Comparison of ENCODE assay signal across 9 mouse cellular contexts in the genomic region with DNA sequence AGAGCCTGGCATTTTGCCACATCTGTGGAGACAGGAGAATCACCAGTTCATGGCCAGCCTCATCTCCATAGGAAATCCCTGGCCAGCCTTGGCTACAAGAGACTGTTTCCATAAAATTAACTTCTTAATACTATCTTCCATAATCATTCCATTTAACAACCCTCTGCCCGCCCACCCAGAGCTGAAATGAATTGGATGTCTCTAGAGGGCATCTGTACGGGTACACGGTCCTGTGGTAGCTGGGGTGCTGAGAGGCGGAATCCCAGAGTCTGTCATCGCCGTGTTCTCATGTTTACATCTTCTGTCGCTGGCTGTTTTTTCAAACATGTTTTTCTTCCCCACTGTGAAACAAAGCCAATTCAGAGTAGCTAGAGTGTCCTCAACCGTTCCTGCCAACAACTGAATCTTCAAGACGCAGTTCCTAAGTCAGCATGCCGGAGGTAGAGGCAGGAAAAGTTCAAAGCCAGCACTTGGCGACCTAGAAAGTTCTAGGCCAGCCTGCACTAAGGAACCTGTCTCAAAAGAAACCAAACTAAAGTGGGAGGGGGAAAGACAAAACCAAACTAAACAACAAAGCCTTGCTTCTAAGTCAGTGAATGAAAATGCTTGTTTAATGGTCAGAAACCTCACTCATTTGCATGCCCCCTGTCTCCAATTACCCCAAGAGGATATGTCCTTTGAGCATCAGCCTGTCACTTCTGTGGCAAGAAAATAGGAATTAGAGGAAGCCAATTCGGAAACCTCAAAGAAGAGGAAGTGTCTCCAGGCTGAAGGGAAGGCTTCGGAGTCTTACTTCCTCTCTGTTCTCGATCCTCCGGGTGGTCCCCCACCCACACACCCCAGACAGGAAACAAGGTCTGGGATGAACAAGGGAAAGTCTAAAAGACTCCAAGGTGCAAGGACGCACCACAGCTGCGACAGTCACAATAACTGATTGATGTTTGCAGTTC. TPM values are rescaled to one million over a fixed set of nuclear protein-coding genes. Genes with fewer than 3 reads are reported as not detected.
DNase-seq lines count a peak whose midpoint lies in the region; ATAC-seq and TF ChIP-seq lines count a peak whose summit lies in the region.
"Had no signal": no experiment of that assay in that cellular context is flagged by ENCODE, and none has a peak within 500 bp of the region (broad histone marks: within the 10 kb centered on the region; RNA-seq: fewer than 3 reads in every experiment).

No protein-coding gene starts in this region.

- H3K27ac ChIP-seq in liver, embryonic 16.5 days (ENCODE audit: low read length) = 0 out of 2 replicates have a peak overlapping the region, but pooled peaks have one; percentile 19
- H3K27ac ChIP-seq in bone marrow macrophage, adult 2 months (ENCODE audit: insufficient read depth, low read depth, low read length) = peak overlapping the region; percentile 8; the same call in 1 of the 2 replicates
- H3K27ac ChIP-seq in thymus, adult 2 months (ENCODE audit: control insufficient read depth, insufficient read depth, low read length) = peak overlapping the region; percentile 98

- no peaks in the 10 kb centered on the region for H3K36me3 ChIP-seq in liver, embryonic 16.5 days (ENCODE audit: control insufficient read depth, insufficient read depth)
- H3K36me3 ChIP-seq in thymus, adult 2 months (ENCODE audit: control insufficient read depth, insufficient read depth, low read length) = no peaks in the 10 kb centered on the region

- ATAC-seq in liver, embryonic 16.5 days (ENCODE audit: low read depth) = no peak

- WGBS in liver, embryonic 16.5 days (ENCODE audit: insufficient replicate concordance) = 33% methylated on average over 17 of the region's 17 CpGs
- 11% methylated on average over 17 of the region's 17 CpGs for WGBS in thymus, adult 2 months

- no peaks in the 10 kb centered on the region for H3K9me3 ChIP-seq in liver, embryonic 16.5 days (replicated peaks; ENCODE audit: control insufficient read depth, low read length)

- no peak for DNase-seq in liver
- DNase-seq in kidney, postnatal 36 days = peak; percentile 30 to 58
- peak; percentile 67 for DNase-seq in thymus, adult 2 months
- no peak for DNase-seq in cerebellum, adult 9-10 months
- no peak for DNase-seq in layer of hippocampus, adult 8-10 months (ENCODE audit: low spot score in 2 of 2)
- no peak for DNase-seq in right cerebral cortex, postnatal 4 days

- no peak overlapping the region for H3K4me2 ChIP-seq in liver, embryonic 16.5 days (ENCODE audit: low read depth, low read length)

- TF ChIP-seq CTCF in bone marrow macrophage, adult 2 months (IDR thresholded peaks at IDR 0.05; ENCODE audit: low read depth, low read length) = no peak
- TF ChIP-seq CTCF in thymus, adult 2 months (IDR thresholded peaks at IDR 0.05; ENCODE audit: borderline replicate concordance, control insufficient read depth, extremely low read depth, insufficient read depth, low read length, poor library complexity) = no peak

- no peak for TF ChIP-seq POLR2A in bone marrow macrophage, adult 2 months (IDR thresholded peaks at IDR 0.05; ENCODE audit: borderline replicate concordance, low read depth, low read length)
- TF ChIP-seq POLR2A in thymus, adult 2 months (IDR thresholded peaks at IDR 0.05; ENCODE audit: control insufficient read depth, extremely low read depth, insufficient read depth, low read length, poor library complexity) = no peak

- H3K4me3 ChIP-seq in liver, embryonic 16.5 days (ENCODE audit: low read depth, low read length) = no peak overlapping the region
- peak overlapping the region; percentile 8 for H3K4me3 ChIP-seq in bone marrow macrophage, adult 2 months (ENCODE audit: insufficient read depth, low read length)
- H3K4me3 ChIP-seq in thymus, adult 2 months (ENCODE audit: control insufficient read depth, insufficient read depth, low read length) = no peak overlapping the region; the same call in 1 of the 2 replicates
- H3K4me3 ChIP-seq: myocyte had no signal

- H3K4me1 ChIP-seq in liver, embryonic 16.5 days (ENCODE audit: control insufficient read depth, low read depth, low read length) = peaks cover 6% of the 10 kb centered on the region; the same call in 1 of the 2 replicates
- H3K4me1 ChIP-seq in bone marrow macrophage, adult 2 months (ENCODE audit: control insufficient read depth, insufficient read depth, low read length) = peaks cover 32% of the 10 kb centered on the region
- H3K4me1 ChIP-seq in thymus, adult 2 months (replicated peaks; ENCODE audit: control insufficient read depth, insufficient read depth, low read length) = peaks cover 60% of the 10 kb centered on the region

- no peak overlapping the region for H3K9ac ChIP-seq in liver, embryonic 16.5 days (ENCODE audit: low read depth, low read length)

- no peaks in the 10 kb centered on the region; the same call in 1 of the 2 replicates for H3K27me3 ChIP-seq in liver, embryonic 16.5 days (ENCODE audit: control insufficient read depth, insufficient read depth, low read depth, low read length)
- no peaks in the 10 kb centered on the region for H3K27me3 ChIP-seq in thymus, adult 2 months (ENCODE audit: control insufficient read depth, insufficient read depth, low read length)

RNA-seq across cellular contexts. Expression of a gene that starts 5.4 kb away (rescaled TPM):
- polyA plus RNA-seq in liver, embryonic 16.5 days (2015; fragmentation: Nextera tagmentation; extraction: Ambion mirVana) = 163 and 178 TPM in 2 replicates
- polyA plus RNA-seq in bone marrow macrophage, adult 2 months (2012; ENCODE audit: insufficient read depth, insufficient read length, missing spikeins) = 140 and 150 TPM in 2 replicates
- polyA plus RNA-seq in thymus, adult 2 months (2012; rRNA removed) = 74.8 and 92.3 TPM in 2 replicates
- 100 to 1,000 TPM; 139 to 158 (median 150) TPM for total RNA-seq in layer of hippocampus, adult 8-10 months (2022)

Comparison
In these comparisons a context has a peak if more than half of its experiments do, and no peak if none do; other contexts are left out.
1. H3K27ac ChIP-seq: peak in every context shown above with its lines; median percentile 98 in thymus, adult 2 months; 19 in liver, embryonic 16.5 days; 8 in bone marrow macrophage, adult 2 months.
2. DNase-seq: peak in kidney, postnatal 36 days (2 of 2) and thymus, adult 2 months (single experiment); none in liver (single experiment), cerebellum, adult 9-10 months (single experiment), layer of hippocampus, adult 8-10 months (0 of 2) and right cerebral cortex, postnatal 4 days (single experiment).